Mouse (Mus musculus): ENCODE measurements at regions not wholly inside any gene's neighbourhood (a gene's known extent, or its start where the extent isn't known, plus 50 kb on each side); places are given as distances from the start of the nearest gene placed in this dataset.

- H3K27ac ChIP-seq = no peak overlapping the region
- no peaks in the 10 kb centered on the region for H3K27me3 ChIP-seq (ENCODE audit: poor library complexity, severe bottlenecking)
- H3K36me3 ChIP-seq (replicated peaks) = no peaks in the 10 kb centered on the region
- DNase-seq (ENCODE audit: extremely low spot score, low spot score) = no peak
- no peak overlapping the region for H3K4me3 ChIP-seq
- no peaks in the 10 kb centered on the region for H3K4me1 ChIP-seq
- H3K9me3 ChIP-seq = no peaks in the 10 kb centered on the region
- WGBS = 65% methylated on average over 2 of the region's 2 CpGs
These were observed 324.9 kb upstream of the Nr2f1 start for GRCm38 (mm10) chr13:78524446-78524937.

- no peaks in the 10 kb centered on the region for H3K4me1 ChIP-seq
- H3K36me3 ChIP-seq (replicated peaks) = no peaks in the 10 kb centered on the region
- H3K9me3 ChIP-seq = no peaks in the 10 kb centered on the region
- no peaks in the 10 kb centered on the region for H3K27me3 ChIP-seq (ENCODE audit: poor library complexity, severe bottlenecking)
- no peak overlapping the region for H3K27ac ChIP-seq
- WGBS = 91% methylated on average over 1 of the region's 1 CpGs
- no peak overlapping the region for H3K4me3 ChIP-seq
- no peak for DNase-seq (ENCODE audit: extremely low spot score, low spot score)
These were observed 321.2 kb upstream of the Nr2f1 start for GRCm38 (mm10) chr13:78520771-78521170.

GRCm38 (mm10) chr13:78520186-78520585, 320.6 kb upstream of the Nr2f1 start:
- Histone ChIP-seq H3K36me3 (replicated peaks) (no peaks in the 10 kb centered on the region), H3K27ac (no peak overlapping the region), H3K4me1 (no peaks in the 10 kb centered on the region), H3K9me3 (no peaks in the 10 kb centered on the region), H3K4me3 (no peak overlapping the region), H3K27me3 (ENCODE audit: poor library complexity, severe bottlenecking) (no peaks in the 10 kb centered on the region)
- no peak for DNase-seq (ENCODE audit: extremely low spot score, low spot score)
- WGBS = 92% methylated on average over 3 of the region's 3 CpGs

- no peaks in the 10 kb centered on the region for H3K36me3 ChIP-seq (replicated peaks)
- 93% methylated on average over 7 of the region's 7 CpGs for WGBS
These were observed 301.0 kb upstream of the Nr2f1 start for GRCm38 (mm10) chr13:78500551-78500950.

GRCm38 (mm10) chr13:78483760-78484357, 284.3 kb upstream of the Nr2f1 start:
- H3K4me3 ChIP-seq = no peak overlapping the region
- 83% methylated on average over 2 of the region's 2 CpGs for WGBS
- no peak for DNase-seq (ENCODE audit: extremely low spot score, low spot score)
- no peak overlapping the region for H3K27ac ChIP-seq
- no peaks in the 10 kb centered on the region for H3K27me3 ChIP-seq (ENCODE audit: poor library complexity, severe bottlenecking)
- no peaks in the 10 kb centered on the region for H3K4me1 ChIP-seq
- 0 out of 2 replicates have a peak, but pooled peaks cover 2% of the 10 kb centered on the region for H3K9me3 ChIP-seq
- no peaks in the 10 kb centered on the region for H3K36me3 ChIP-seq (replicated peaks)

More at GRCm38 (mm10) chr13:78500551-78500950, 301.0 kb upstream of the Nr2f1 start:
- no peak for DNase-seq (ENCODE audit: extremely low spot score, low spot score)
- no peaks in the 10 kb centered on the region for H3K9me3 ChIP-seq
- H3K27ac ChIP-seq = no peak overlapping the region
- no peak overlapping the region for H3K4me3 ChIP-seq
- no peaks in the 10 kb centered on the region for H3K27me3 ChIP-seq (ENCODE audit: poor library complexity, severe bottlenecking)
- H3K4me1 ChIP-seq = no peaks in the 10 kb centered on the region

- Histone ChIP-seq H3K4me3 (no peak overlapping the region), H3K27ac (no peak overlapping the region), H3K27me3 (ENCODE audit: poor library complexity, severe bottlenecking) (no peaks in the 10 kb centered on the region), H3K36me3 (replicated peaks) (no peaks in the 10 kb centered on the region), H3K9me3 (0 out of 2 replicates have a peak, but pooled peaks cover 2% of the 10 kb centered on the region), H3K4me1 (no peaks in the 10 kb centered on the region)
- 83% methylated on average over 9 of the region's 9 CpGs for WGBS
- no peak for DNase-seq (ENCODE audit: extremely low spot score, low spot score)
These were observed 283.6 kb upstream of the Nr2f1 start for GRCm38 (mm10) chr13:78482929-78483759.

- WGBS = 34% methylated on average over 2 of the region's 2 CpGs
- Histone ChIP-seq H3K9me3 (no peaks in the 10 kb centered on the region), H3K4me3 (no peak overlapping the region), H3K27ac (peak overlapping the region; percentile 26; the same call in 1 of the 2 replicates), H3K36me3 (replicated peaks) (no peaks in the 10 kb centered on the region), H3K27me3 (ENCODE audit: poor library complexity, severe bottlenecking) (peaks cover 23% of the 10 kb centered on the region), H3K4me1 (peaks cover 49% of the 10 kb centered on the region)
- DNase-seq (ENCODE audit: extremely low spot score, low spot score) = no peak
These were observed 251.9 kb upstream of the Nr2f1 start for GRCm38 (mm10) chr13:78451333-78452070.

GRCm38 (mm10) chr13:78446726-78447031, 247.1 kb upstream of the Nr2f1 start:
- peaks cover 77% of the 10 kb centered on the region for H3K4me1 ChIP-seq
- H3K27me3 ChIP-seq (ENCODE audit: poor library complexity, severe bottlenecking) = peaks cover 23% of the 10 kb centered on the region
- DNase-seq (ENCODE audit: extremely low spot score, low spot score) = no peak
- no peaks in the 10 kb centered on the region for H3K9me3 ChIP-seq
- no peaks in the 10 kb centered on the region for H3K36me3 ChIP-seq (replicated peaks)
- 46% methylated on average over 5 of the region's 5 CpGs for WGBS
- peak overlapping the region; percentile 84 for H3K27ac ChIP-seq
- peak overlapping the region; percentile 25; the same call in 1 of the 2 replicates for H3K4me3 ChIP-seq

GRCm38 (mm10) chr13:78445891-78446725, 246.6 kb upstream of the Nr2f1 start:
- peak overlapping the region; percentile 84 for H3K27ac ChIP-seq
- H3K36me3 ChIP-seq (replicated peaks) = no peaks in the 10 kb centered on the region
- H3K4me1 ChIP-seq = peaks cover 71% of the 10 kb centered on the region
- H3K4me3 ChIP-seq = peak overlapping the region; percentile 25
- no peaks in the 10 kb centered on the region for H3K9me3 ChIP-seq
- WGBS = 25% methylated on average over 14 of the region's 14 CpGs
- peak; percentile 66 for DNase-seq (ENCODE audit: extremely low spot score, low spot score)
- H3K27me3 ChIP-seq (ENCODE audit: poor library complexity, severe bottlenecking) = peaks cover 23% of the 10 kb centered on the region

- Histone ChIP-seq H3K4me3 (no peak overlapping the region), H3K27me3 (ENCODE audit: poor library complexity, severe bottlenecking) (peaks cover 19% of the 10 kb centered on the region), H3K36me3 (replicated peaks) (no peaks in the 10 kb centered on the region), H3K9me3 (no peaks in the 10 kb centered on the region), H3K27ac (peak overlapping the region; percentile 84), H3K4me1 (peaks cover 59% of the 10 kb centered on the region)
- 55% methylated on average over 8 of the region's 8 CpGs for WGBS
- no peak for DNase-seq (ENCODE audit: extremely low spot score, low spot score)
These were observed 245.3 kb upstream of the Nr2f1 start for GRCm38 (mm10) chr13:78444691-78445349.

GRCm38 (mm10) chr13:78428469-78428868, 228.9 kb upstream of the Nr2f1 start:
- Histone ChIP-seq H3K27me3 (ENCODE audit: poor library complexity, severe bottlenecking) (peaks cover 3% of the 10 kb centered on the region; the same call in 1 of the 2 replicates), H3K27ac (peak overlapping the region; percentile 87), H3K9me3 (no peaks in the 10 kb centered on the region), H3K36me3 (replicated peaks) (no peaks in the 10 kb centered on the region), H3K4me1 (peaks cover 38% of the 10 kb centered on the region), H3K4me3 (no peak overlapping the region)
- no peak for DNase-seq (ENCODE audit: extremely low spot score, low spot score)
- WGBS = 54% methylated on average over 4 of the region's 4 CpGs

- 7% methylated on average over 9 of the region's 9 CpGs for WGBS
- Histone ChIP-seq H3K27me3 (ENCODE audit: poor library complexity, severe bottlenecking) (peaks cover 3% of the 10 kb centered on the region; the same call in 1 of the 2 replicates), H3K9me3 (no peaks in the 10 kb centered on the region), H3K27ac (peak overlapping the region; percentile 87), H3K4me3 (peak overlapping the region; percentile 43), H3K36me3 (replicated peaks) (no peaks in the 10 kb centered on the region), H3K4me1 (peaks cover 38% of the 10 kb centered on the region)
- no peak for DNase-seq (ENCODE audit: extremely low spot score, low spot score)
These were observed 228.5 kb upstream of the Nr2f1 start for GRCm38 (mm10) chr13:78428084-78428445.
